Mouse (Mus musculus): ENCODE measurements at regions not wholly inside any gene's neighbourhood (a gene's known extent, or its start where the extent isn't known, plus 50 kb on each side); places are given as distances from the start of the nearest gene placed in this dataset.

- 69% methylated on average over 3 of the region's 3 CpGs for WGBS
- no peak for DNase-seq (ENCODE audit: low spot score)
- H3K36me3 ChIP-seq, result no peaks in the 10 kb centered on the region
- H3K27me3 ChIP-seq (ENCODE audit: insufficient read depth, poor library complexity, severe bottlenecking), result no peaks in the 10 kb centered on the region
- H3K4me3 ChIP-seq, result no peak overlapping the region
- no peaks in the 10 kb centered on the region for H3K4me1 ChIP-seq
- no peak overlapping the region for H3K27ac ChIP-seq
- no peaks in the 10 kb centered on the region for H3K9me3 ChIP-seq
These were observed 397.0 kb downstream of the Rapgef2 start for GRCm38 (mm10) chr3:78889326-78889725.

DNA sequence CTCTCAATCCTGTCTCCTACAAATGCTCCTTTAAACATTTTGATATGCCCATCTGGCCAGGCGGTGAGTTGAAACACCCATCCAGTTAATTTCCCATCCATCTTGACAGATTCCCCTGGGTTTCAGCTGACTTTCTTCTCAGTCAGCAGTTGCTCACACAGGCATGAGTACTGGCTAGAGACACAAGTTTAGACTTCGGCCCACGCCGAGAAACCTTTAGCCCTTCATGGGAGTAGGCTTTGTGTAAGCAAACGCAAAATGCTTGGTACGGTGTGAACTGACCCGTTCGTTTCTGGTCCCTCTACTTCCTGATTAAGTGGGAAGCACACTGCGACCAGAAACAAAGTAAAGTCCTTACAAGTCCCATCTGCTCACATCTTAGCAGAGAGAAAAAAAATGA is 401.6 kb downstream of the Rapgef2 start:
- no peaks in the 10 kb centered on the region for H3K9me3 ChIP-seq
- no peaks in the 10 kb centered on the region for H3K27me3 ChIP-seq (ENCODE audit: insufficient read depth, poor library complexity, severe bottlenecking)
- WGBS, result 82% methylated on average over 9 of the region's 9 CpGs
- no peak overlapping the region for H3K4me3 ChIP-seq
- H3K36me3 ChIP-seq, result no peaks in the 10 kb centered on the region
- no peak overlapping the region for H3K27ac ChIP-seq
- H3K4me1 ChIP-seq, result no peaks in the 10 kb centered on the region
- no peak for DNase-seq (ENCODE audit: low spot score)

GRCm38 (mm10) chr3:78884029-78884428 is 402.3 kb downstream of the Rapgef2 start:
- Histone ChIP-seq H3K4me1 (no peaks in the 10 kb centered on the region), H3K4me3 (no peak overlapping the region), H3K27ac (no peak overlapping the region), H3K27me3 (ENCODE audit: insufficient read depth, poor library complexity, severe bottlenecking) (no peaks in the 10 kb centered on the region), H3K36me3 (no peaks in the 10 kb centered on the region), H3K9me3 (no peaks in the 10 kb centered on the region)
- no peak for DNase-seq (ENCODE audit: low spot score)
- 84% methylated on average over 11 of the region's 11 CpGs for WGBS

- Histone ChIP-seq H3K4me3 (no peak overlapping the region), H3K4me1 (no peaks in the 10 kb centered on the region), H3K9me3 (no peaks in the 10 kb centered on the region), H3K27me3 (ENCODE audit: insufficient read depth, poor library complexity, severe bottlenecking) (no peaks in the 10 kb centered on the region), H3K36me3 (no peaks in the 10 kb centered on the region), H3K27ac (no peak overlapping the region)
- DNase-seq (ENCODE audit: low spot score), result no peak
- WGBS, result 89% methylated on average over 13 of the region's 13 CpGs
These were observed 406.2 kb downstream of the Rapgef2 start for GRCm38 (mm10) chr3:78880072-78880471.

- Histone ChIP-seq H3K4me3 (no peak overlapping the region), H3K27ac (no peak overlapping the region), H3K36me3 (no peaks in the 10 kb centered on the region), H3K27me3 (ENCODE audit: insufficient read depth, poor library complexity, severe bottlenecking) (no peaks in the 10 kb centered on the region), H3K9me3 (no peaks in the 10 kb centered on the region), H3K4me1 (no peaks in the 10 kb centered on the region)
- WGBS, result 80% methylated on average over 3 of the region's 3 CpGs
- DNase-seq (ENCODE audit: low spot score), result no peak
These were observed 409.0 kb downstream of the Rapgef2 start for GRCm38 (mm10) chr3:78877323-78877722.

DNA sequence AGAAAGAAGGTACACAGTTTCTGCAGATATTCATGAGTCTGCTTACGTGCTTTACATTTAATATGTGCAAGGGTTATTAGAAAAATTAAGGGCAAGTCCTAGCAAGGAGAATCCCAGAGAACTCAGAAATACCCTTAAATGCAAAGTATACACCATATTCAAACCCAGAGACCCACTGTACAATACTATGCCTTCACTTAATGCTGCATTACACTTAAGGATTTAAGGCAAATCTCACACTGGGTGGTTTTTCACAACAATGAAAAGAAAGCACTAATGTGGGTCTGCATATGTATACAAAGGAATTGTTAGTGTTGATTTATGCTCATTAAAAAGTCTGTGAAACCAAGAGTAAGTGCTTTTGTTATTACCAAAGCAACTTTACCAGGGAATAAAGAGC is 419.4 kb downstream of the Rapgef2 start:
- WGBS, result 78% methylated on average over 1 of the region's 1 CpGs
- Histone ChIP-seq H3K36me3 (no peaks in the 10 kb centered on the region), H3K27me3 (ENCODE audit: insufficient read depth, poor library complexity, severe bottlenecking) (no peaks in the 10 kb centered on the region), H3K27ac (no peak overlapping the region), H3K4me3 (no peak overlapping the region), H3K4me1 (no peaks in the 10 kb centered on the region), H3K9me3 (no peaks in the 10 kb centered on the region)
- no peak for DNase-seq (ENCODE audit: low spot score)

GRCm38 (mm10) chr3:78866083-78866726 is 420.1 kb downstream of the Rapgef2 start:
- H3K4me1 ChIP-seq, result no peaks in the 10 kb centered on the region
- 82% methylated on average over 9 of the region's 9 CpGs for WGBS

GRCm38 (mm10) chr3:78863005-78863404 is 423.3 kb downstream of the Rapgef2 start:
- Histone ChIP-seq H3K4me3 (no peak overlapping the region), H3K4me1 (no peaks in the 10 kb centered on the region), H3K27ac (no peak overlapping the region), H3K27me3 (ENCODE audit: insufficient read depth, poor library complexity, severe bottlenecking) (no peaks in the 10 kb centered on the region), H3K9me3 (no peaks in the 10 kb centered on the region), H3K36me3 (no peaks in the 10 kb centered on the region)
- DNase-seq (ENCODE audit: low spot score), result no peak
- 85% methylated on average over 2 of the region's 2 CpGs for WGBS

More at GRCm38 (mm10) chr3:78866083-78866726, 420.1 kb downstream of the Rapgef2 start:
- Histone ChIP-seq H3K36me3 (no peaks in the 10 kb centered on the region), H3K4me3 (no peak overlapping the region), H3K27ac (no peak overlapping the region), H3K9me3 (no peaks in the 10 kb centered on the region), H3K27me3 (ENCODE audit: insufficient read depth, poor library complexity, severe bottlenecking) (no peaks in the 10 kb centered on the region)
- no peak for DNase-seq (ENCODE audit: low spot score)

GRCm38 (mm10) chr3:78846617-78847318 is 439.5 kb downstream of the Rapgef2 start:
- 69% methylated on average over 7 of the region's 8 CpGs for WGBS
- no peak for DNase-seq (ENCODE audit: low spot score)
- H3K9me3 ChIP-seq, result no peaks in the 10 kb centered on the region
- H3K27me3 ChIP-seq (ENCODE audit: insufficient read depth, poor library complexity, severe bottlenecking), result no peaks in the 10 kb centered on the region
- no peak overlapping the region for H3K27ac ChIP-seq
- H3K4me1 ChIP-seq, result no peaks in the 10 kb centered on the region
- H3K36me3 ChIP-seq, result no peaks in the 10 kb centered on the region
- no peak overlapping the region for H3K4me3 ChIP-seq

DNA sequence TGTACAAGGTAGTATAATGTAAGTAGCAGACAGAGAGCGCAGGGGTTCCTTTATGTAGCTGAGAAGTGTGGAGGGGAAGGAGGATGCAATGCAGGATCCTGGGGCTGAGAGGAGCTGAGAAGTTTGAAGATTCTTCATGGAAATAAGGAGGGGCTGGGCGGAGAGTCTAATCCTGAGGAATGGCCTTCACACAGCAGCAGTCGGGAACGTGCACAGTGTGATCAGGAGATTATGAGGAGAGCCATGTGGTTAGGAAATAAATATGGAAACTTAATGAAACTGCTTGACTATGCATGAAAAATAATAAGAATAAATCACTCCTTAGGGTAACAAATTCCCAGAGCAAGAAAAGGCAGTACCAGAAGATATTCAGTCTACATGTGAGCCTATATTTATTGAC is 445.1 kb downstream of the Rapgef2 start:
- 73% methylated on average over 4 of the region's 4 CpGs for WGBS
- Histone ChIP-seq H3K4me1 (no peaks in the 10 kb centered on the region), H3K27me3 (ENCODE audit: insufficient read depth, poor library complexity, severe bottlenecking) (no peaks in the 10 kb centered on the region), H3K4me3 (no peak overlapping the region), H3K9me3 (no peaks in the 10 kb centered on the region), H3K27ac (no peak overlapping the region), H3K36me3 (no peaks in the 10 kb centered on the region)
- no peak for DNase-seq (ENCODE audit: low spot score)

- Histone ChIP-seq H3K27me3 (ENCODE audit: insufficient read depth, poor library complexity, severe bottlenecking) (no peaks in the 10 kb centered on the region), H3K4me3 (no peak overlapping the region), H3K27ac (no peak overlapping the region), H3K9me3 (no peaks in the 10 kb centered on the region), H3K4me1 (no peaks in the 10 kb centered on the region), H3K36me3 (no peaks in the 10 kb centered on the region)
- WGBS, result 85% methylated on average over 5 of the region's 5 CpGs
- DNase-seq (ENCODE audit: low spot score), result no peak
These were observed 449.5 kb downstream of the Rapgef2 start for GRCm38 (mm10) chr3:78836824-78837223.

DNA sequence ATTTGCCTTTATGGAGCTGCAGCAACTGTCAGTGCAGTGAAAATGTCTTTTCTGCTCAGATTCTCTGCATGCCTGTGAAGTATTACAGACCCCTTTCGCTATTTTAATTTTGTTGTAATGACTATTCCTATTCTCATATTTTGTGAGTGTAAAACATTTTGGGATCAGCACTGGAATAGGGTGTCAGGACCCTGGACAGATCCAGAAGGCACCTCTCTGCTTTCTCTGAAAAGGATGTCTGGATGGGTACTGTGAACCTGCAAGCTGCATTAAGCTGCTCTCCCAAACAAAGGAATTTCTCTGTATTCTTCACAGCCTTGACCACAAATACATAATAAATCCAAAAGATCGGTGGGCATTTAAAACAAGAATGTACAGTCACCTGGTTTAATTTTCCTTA is 460.8 kb downstream of the Rapgef2 start:
- H3K9me3 ChIP-seq, result no peaks in the 10 kb centered on the region
- no peaks in the 10 kb centered on the region for H3K36me3 ChIP-seq
- no peak overlapping the region for H3K4me3 ChIP-seq
- no peaks in the 10 kb centered on the region for H3K4me1 ChIP-seq
- no peak for DNase-seq (ENCODE audit: low spot score)
- no peak overlapping the region for H3K27ac ChIP-seq
- H3K27me3 ChIP-seq (ENCODE audit: insufficient read depth, poor library complexity, severe bottlenecking), result no peaks in the 10 kb centered on the region
- WGBS, result 57% methylated on average over 2 of the region's 2 CpGs

DNA sequence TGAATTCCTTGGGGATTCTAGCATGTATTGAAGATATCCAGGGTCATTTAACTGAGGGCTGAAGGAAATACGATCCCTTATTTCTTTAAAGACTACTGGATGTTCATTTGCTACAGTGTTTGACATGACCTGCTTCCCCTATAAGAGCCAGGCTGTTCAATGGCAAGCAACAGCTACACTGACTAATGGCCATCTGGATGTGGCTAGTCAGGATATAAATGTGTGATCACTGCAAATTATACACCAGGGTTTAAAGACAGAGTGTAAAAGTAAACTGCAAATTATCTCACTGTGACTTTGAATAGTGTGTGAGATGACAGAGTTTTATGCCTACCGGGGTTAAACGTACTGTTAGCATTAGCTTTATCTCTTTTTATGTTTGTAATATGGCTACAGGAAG is 473.9 kb downstream of the Rapgef2 start:
- no peaks in the 10 kb centered on the region for H3K36me3 ChIP-seq
- H3K27ac ChIP-seq, result no peak overlapping the region
- H3K9me3 ChIP-seq, result no peaks in the 10 kb centered on the region
- H3K4me3 ChIP-seq, result no peak overlapping the region
- H3K27me3 ChIP-seq (ENCODE audit: insufficient read depth, poor library complexity, severe bottlenecking), result no peaks in the 10 kb centered on the region
- no peak for DNase-seq (ENCODE audit: low spot score)
- 91% methylated on average over 3 of the region's 3 CpGs for WGBS
- no peaks in the 10 kb centered on the region for H3K4me1 ChIP-seq

Measured in heart, embryonic 10.5 days (tissue).